Mouse (Mus musculus) stomach, postnatal 0 days (tissue): ENCODE data around the gene Aurkaip1. TPM values are rescaled to one million over a fixed set of nuclear protein-coding genes. Genes with fewer than 3 reads are reported as not detected.

Experiments
- ATAC-seq: fragments of 200-750 bp; cut with Nextera tagmentation; 2 replicates; pipeline ENCODE4 v1.8.0; 2017; ENCODE audit not compliant: low FRiP score, low TSS enrichment
- DNase-seq: peaks from one replicate; pipeline ENCODE4 v3.0.0-alpha.2; 2016; ENCODE audit warnings: low spot score
- H3K27ac ChIP-seq: fragments of 300-500 bp; sonication (generic); replicated peaks from 2 replicates; pipeline ENCODE4 v1.5.1; 2014; ENCODE audit warnings: mild to moderate bottlenecking, control low read depth
- H3K27me3 ChIP-seq: fragments of 300-500 bp; sonication (generic); 2 replicates; pipeline ENCODE4 v1.6.1; 2014; ENCODE audit warnings: low read length; ENCODE audit not compliant: control insufficient read depth, insufficient read depth
- H3K36me3 ChIP-seq: fragments of 300-500 bp; sonication (generic); 2 replicates; pipeline ENCODE4 v1.6.1; 2014; ENCODE audit warnings: low read length, mixed read lengths; ENCODE audit not compliant: control insufficient read depth, insufficient read depth
- H3K4me1 ChIP-seq: fragments of 300-500 bp; sonication (generic); replicated peaks from 2 replicates; pipeline ENCODE4 v1.6.1; 2014; ENCODE audit warnings: antibody characterized with exemption; ENCODE audit not compliant: control insufficient read depth, insufficient read depth
- H3K4me2 ChIP-seq: fragments of 300-500 bp; sonication (generic); replicated peaks from 2 replicates; pipeline ENCODE4 v1.6.1; 2014; ENCODE audit warnings: low read depth, mild to moderate bottlenecking, control low read depth, moderate library complexity
- H3K4me3 ChIP-seq: fragments of 300-500 bp; sonication (generic); 2 replicates; pipeline ENCODE4 v1.5.1; 2014; ENCODE audit warnings: low read depth, low read length, control low read depth
- H3K9ac ChIP-seq: fragments of 300-500 bp; sonication (generic); 2 replicates; pipeline ENCODE4 v1.6.1; 2014; ENCODE audit warnings: mild to moderate bottlenecking, low read length, control low read depth, mixed read lengths
- H3K9me3 ChIP-seq: fragments of 300-500 bp; sonication (generic); 2 replicates; pipeline ENCODE4 v1.6.1; 2016; ENCODE audit warnings: low read length; ENCODE audit not compliant: control insufficient read depth
- CTCF ChIP-seq: IDR thresholded peaks from 2 replicates; pipeline ENCODE4 v1.5.1; 2016; ENCODE audit warnings: antibody characterized with exemption, low read depth, mild to moderate bottlenecking, moderate library complexity
- EP300 ChIP-seq: optimal IDR thresholded peaks from 2 replicates; pipeline ENCODE3; 2016; ENCODE audit warnings: antibody characterized with exemption
- WGBS: fragments of 180-500 bp; shearing (Covaris S2); extraction: QIAGEN DNeasy Blood & Tissue Kit; methylation state at CpG from one replicate; pipeline ENCODE4 v1.1.7; 2014; 5-methylcytosine and 5-hydroxymethylcytosine counted together
- polyA plus RNA-seq: library from polyadenylated mRNA; unstranded; fragments of >200 nt; fragmentation: Nextera tagmentation; extraction: Ambion mirVana; gene quantifications from 2 replicates; pipeline ENCODE4 v1.2.1, GENCODE M21; 2015

Aurkaip1 gene
- polyA plus RNA-seq, 1 experiment from 2014 or later, result 133 TPM

- WGBS, result 72% methylated on average over 4 of the region's 4 CpGs
- DNase-seq, result no peak
- peaks cover 32% of the 10 kb centered on the region for H3K36me3 ChIP-seq
Measured at GRCm38 (mm10) chr4:155817533-155817932, 13.5 kb upstream of the Aurkaip1 start.

GRCm38 (mm10) chr4:155821025-155821424, 10.0 kb upstream of the Aurkaip1 start:
- WGBS, result 73% methylated on average over 7 of the region's 7 CpGs
- Histone ChIP-seq H3K4me3 (no peak overlapping the region), H3K27ac (no peak overlapping the region), H3K9me3 (no peaks in the 10 kb centered on the region), H3K9ac (no peak overlapping the region), H3K4me2 (no peak overlapping the region), H3K36me3 (peaks cover 45% of the 10 kb centered on the region), H3K27me3 (no peaks in the 10 kb centered on the region), H3K4me1 (no peaks in the 10 kb centered on the region)
- DNase-seq (no peak), ATAC-seq (no peak)
- TF ChIP-seq CTCF (peak; percentile 64), EP300 (no peak)

More at GRCm38 (mm10) chr4:155817533-155817932, 13.5 kb upstream of the Aurkaip1 start:
- Histone ChIP-seq H3K9me3 (no peaks in the 10 kb centered on the region), H3K4me3 (no peak overlapping the region), H3K27me3 (no peaks in the 10 kb centered on the region), H3K4me1 (0 out of 2 replicates have a peak, but pooled peaks cover 4% of the 10 kb centered on the region), H3K4me2 (no peak overlapping the region), H3K9ac (no peak overlapping the region), H3K27ac (no peak overlapping the region)
- TF ChIP-seq EP300 (no peak), CTCF (no peak)
- no peak for ATAC-seq

DNA sequence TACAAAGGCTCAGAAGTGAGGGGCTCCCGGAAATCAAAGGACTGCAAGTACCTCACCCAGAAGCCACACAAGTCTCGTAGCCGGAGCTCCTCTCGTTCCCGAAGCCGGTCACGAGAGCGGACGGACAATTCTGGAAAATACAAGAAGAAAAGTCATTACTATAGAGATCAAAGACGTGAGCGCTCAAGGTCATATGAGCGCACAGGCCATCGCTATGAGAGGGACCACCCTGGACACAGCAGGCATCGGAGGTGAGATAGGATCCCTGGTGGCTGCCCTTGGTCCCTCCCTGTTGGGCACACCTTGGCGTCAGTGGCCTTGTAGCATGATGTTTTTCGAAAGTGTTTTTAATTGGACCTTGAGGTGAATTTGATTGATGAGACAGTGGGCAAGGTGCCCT, 7.6 kb upstream of the Aurkaip1 start:
- ATAC-seq, result no peak
- WGBS, result 93% methylated on average over 16 of the region's 16 CpGs
- no peak for DNase-seq
- Histone ChIP-seq H3K4me2 (no peak overlapping the region), H3K27me3 (no peaks in the 10 kb centered on the region), H3K4me3 (no peak overlapping the region), H3K4me1 (no peaks in the 10 kb centered on the region), H3K9me3 (no peaks in the 10 kb centered on the region), H3K9ac (no peak overlapping the region), H3K36me3 (peaks cover 32% of the 10 kb centered on the region), H3K27ac (no peak overlapping the region)
- TF ChIP-seq EP300 (no peak), CTCF (no peak)

DNA sequence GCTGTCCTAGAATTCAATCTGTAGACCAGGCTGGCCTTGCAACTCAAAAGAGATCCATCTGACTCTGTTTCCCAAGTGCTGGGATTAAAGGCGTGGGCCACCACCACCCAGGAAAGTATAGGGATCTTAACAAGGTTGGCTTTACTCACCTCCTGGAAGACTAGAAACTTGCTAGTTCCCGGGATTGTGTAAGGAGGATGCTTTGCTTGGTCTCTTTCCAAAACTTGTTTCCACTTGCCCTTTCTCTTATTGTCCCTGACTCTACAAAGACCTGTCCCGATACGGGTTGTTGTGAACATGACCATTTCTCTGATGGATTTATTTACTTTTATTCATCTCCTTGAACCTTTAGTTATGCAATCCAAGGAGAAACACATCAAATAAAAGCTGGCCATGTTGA, 1.2 kb upstream of the Aurkaip1 start:
- DNase-seq (no peak), ATAC-seq (no peak)
- no peak overlapping the region for H3K9ac ChIP-seq
- no peak overlapping the region for H3K4me3 ChIP-seq
- no peak for TF ChIP-seq CTCF
- no peaks in the 10 kb centered on the region for H3K4me1 ChIP-seq
- peaks cover under 1% of the 10 kb centered on the region for H3K36me3 ChIP-seq
- no peaks in the 10 kb centered on the region for H3K27me3 ChIP-seq
- no peak overlapping the region for H3K4me2 ChIP-seq
- H3K27ac ChIP-seq, result no peak overlapping the region
- no peaks in the 10 kb centered on the region for H3K9me3 ChIP-seq
- WGBS, result 72% methylated on average over 4 of the region's 4 CpGs

GRCm38 (mm10) chr4:155830596-155830995, 476 bp upstream of the Aurkaip1 start:
- TF ChIP-seq EP300, result no peak
- ATAC-seq, result no peak
- Histone ChIP-seq H3K4me3 (peak overlapping the region; percentile 78), H3K27ac (no peak overlapping the region; the same call in 1 of the 2 replicates), H3K36me3 (no peaks in the 10 kb centered on the region), H3K4me1 (no peaks in the 10 kb centered on the region), H3K27me3 (no peaks in the 10 kb centered on the region), H3K4me2 (peak overlapping the region; percentile 93), H3K9ac (no peak overlapping the region), H3K9me3 (no peaks in the 10 kb centered on the region)
- 44% methylated on average over 8 of the region's 8 CpGs for WGBS
- DNase-seq, result no peak

DNA sequence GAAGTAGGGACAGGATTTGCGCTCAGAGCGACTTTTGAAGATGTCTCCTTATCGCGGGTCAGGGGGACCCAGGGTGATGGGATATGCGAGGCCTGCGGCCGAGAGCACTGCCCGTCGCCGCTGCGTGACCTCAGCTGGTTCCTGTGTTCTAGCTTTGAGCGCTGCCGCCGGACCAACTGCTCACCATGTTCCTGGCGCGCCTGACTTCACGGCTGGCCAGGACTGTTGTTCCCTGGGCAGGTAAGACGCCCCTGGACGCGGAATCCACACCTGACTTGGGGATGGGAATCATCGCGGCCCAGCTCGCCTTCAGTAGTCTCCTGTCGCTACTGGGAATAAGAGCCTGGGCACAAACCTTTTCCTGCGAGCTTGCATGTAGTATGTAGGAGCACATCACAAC, 759 bp downstream of the Aurkaip1 start:
- no peak for TF ChIP-seq CTCF
- TF ChIP-seq EP300, result no peak
- DNase-seq (peak; percentile 62), ATAC-seq (peak; percentile 16)
- Histone ChIP-seq H3K36me3 (no peaks in the 10 kb centered on the region), H3K27me3 (no peaks in the 10 kb centered on the region), H3K9ac (peak overlapping the region; percentile 85), H3K27ac (peak overlapping the region; percentile 85), H3K9me3 (no peaks in the 10 kb centered on the region), H3K4me1 (no peaks in the 10 kb centered on the region), H3K4me3 (peak overlapping the region; percentile 78), H3K4me2 (peak overlapping the region; percentile 93)
- under 1% methylated on average over 25 of the region's 25 CpGs for WGBS
